Mouse (Mus musculus) forebrain, postnatal 0 days (tissue): ENCODE measurements around the gene Epb41l2. TPM values are rescaled to one million over a fixed set of nuclear protein-coding genes. Genes with fewer than 3 reads are reported as not detected.

ENCODE experiments used
- ATAC-seq: fragments of 200-750 bp; cut with Nextera tagmentation; 2 replicates; pipeline ENCODE4 v1.8.0; 2017; ENCODE audit warnings: mild to moderate bottlenecking, moderate library complexity
- DNase-seq: peaks from one replicate; pipeline ENCODE4 v3.0.0-alpha.2; 2015
- H3K27ac ChIP-seq: fragments of 300-500 bp; sonication (generic); 2 replicates; pipeline ENCODE4 v1.5.1; 2014; ENCODE audit warnings: low read depth, mild to moderate bottlenecking, antibody characterized with exemption, low read length, moderate library complexity, mixed read lengths
- H3K27me3 ChIP-seq: fragments of 300-500 bp; sonication (generic); 2 replicates; pipeline ENCODE4 v1.6.1; 2014; ENCODE audit warnings: mild to moderate bottlenecking, low read length, mixed read lengths; ENCODE audit not compliant: insufficient read depth
- H3K36me3 ChIP-seq: fragments of 300-500 bp; sonication (generic); 2 replicates; pipeline ENCODE4 v1.6.1; 2014; ENCODE audit warnings: mild to moderate bottlenecking, moderate library complexity; ENCODE audit not compliant: insufficient read depth
- H3K4me1 ChIP-seq: fragments of 300-500 bp; sonication (generic); 2 replicates; pipeline ENCODE4 v1.6.1; 2014; ENCODE audit warnings: antibody characterized with exemption; ENCODE audit not compliant: insufficient read depth
- H3K4me2 ChIP-seq: fragments of 300-500 bp; sonication (generic); 2 replicates; pipeline ENCODE4 v1.6.1; 2014; ENCODE audit warnings: low read depth, mild to moderate bottlenecking, moderate library complexity
- H3K4me3 ChIP-seq: fragments of 300-500 bp; sonication (generic); 2 replicates; pipeline ENCODE4 v1.5.1; 2014; ENCODE audit warnings: low read depth, low read length, mixed read lengths
- H3K9ac ChIP-seq: fragments of 300-500 bp; sonication (generic); 2 replicates; pipeline ENCODE4 v1.6.1; 2014; ENCODE audit warnings: mild to moderate bottlenecking
- H3K9me3 ChIP-seq: fragments of 300-500 bp; sonication (generic); 2 replicates; pipeline ENCODE4 v1.6.1; 2016; ENCODE audit warnings: low read length
- CTCF ChIP-seq: sonication (generic); IDR thresholded peaks from 2 replicates; pipeline ENCODE4 v1.5.1; 2016; ENCODE audit warnings: antibody characterized with exemption, control low read depth, low read depth
- WGBS: fragments of 180-500 bp; shearing (Covaris S2); extraction: QIAGEN DNeasy Blood & Tissue Kit; methylation state at CpG from one replicate; pipeline ENCODE4 v1.1.7; 2014; 5-methylcytosine and 5-hydroxymethylcytosine counted together
- polyA plus RNA-seq: library from polyadenylated mRNA; unstranded; fragments of >200 nt; fragmentation: Nextera tagmentation; extraction: Ambion mirVana; gene quantifications from 2 replicates; pipeline ENCODE4 v1.2.1, GENCODE M21; 2015
- total RNA-seq: library from RNA; depleted of rRNA; stranded (reverse); fragments of >200 nt; gene quantifications from 2 replicates; pipeline ENCODE4 v1.2.3, GENCODE M21; 2014; rRNA removed

The Epb41l2 gene
- total and polyA plus RNA-seq, 2 experiments from 2014 or later = 19.3 to 49.4 TPM

- TF ChIP-seq CTCF = no peak
- ATAC-seq (0 out of 2 replicates have a peak, but pooled peaks have one; percentile 8), DNase-seq (no peak)
- Histone ChIP-seq H3K9ac (no peak overlapping the region), H3K4me3 (no peak overlapping the region), H3K4me2 (no peak overlapping the region), H3K4me1 (no peaks in the 10 kb centered on the region), H3K9me3 (no peaks in the 10 kb centered on the region), H3K27me3 (no peaks in the 10 kb centered on the region), H3K27ac (no peak overlapping the region), H3K36me3 (no peaks in the 10 kb centered on the region)
- WGBS = 36% methylated on average over 4 of the region's 4 CpGs
Observed at GRCm38 (mm10) chr10:25552936-25553335, 193.3 kb downstream of the Epb41l2 start.

GRCm38 (mm10) chr10:25571319-25572240, 212.0 kb downstream of the Epb41l2 start:
- H3K9me3 ChIP-seq = no peaks in the 10 kb centered on the region
- 22% methylated on average over 9 of the region's 9 CpGs for WGBS
- no peak overlapping the region for H3K4me3 ChIP-seq
- ATAC-seq (peak; percentile 83), DNase-seq (peak; percentile 22)
- no peak for TF ChIP-seq CTCF
- no peaks in the 10 kb centered on the region for H3K4me1 ChIP-seq
- no peaks in the 10 kb centered on the region for H3K36me3 ChIP-seq
- no peak overlapping the region for H3K27ac ChIP-seq
- H3K27me3 ChIP-seq = no peaks in the 10 kb centered on the region
- H3K4me2 ChIP-seq = no peak overlapping the region
- H3K9ac ChIP-seq = no peak overlapping the region

Other genes with a start within 250 kb of the Epb41l2 start
- gene Akap7, start 51.9 kb upstream of the Epb41l2 start, total RNA-seq = 106 and 159 TPM in 2 replicates
- gene Akap7, start 51.9 kb upstream of the Epb41l2 start, polyA plus RNA-seq = 64.2 and 66.5 TPM in 2 replicates
- not detected in 2 replicates for gene Smlr1, start 176.5 kb downstream of the Epb41l2 start, total RNA-seq
- gene Smlr1, start 176.5 kb downstream of the Epb41l2 start, polyA plus RNA-seq = not detected in 2 replicates